Mouse (Mus musculus): ENCODE data around the gene Rpl15. TPM values are rescaled to one million over a fixed set of nuclear protein-coding genes. Genes with fewer than 3 reads are reported as not detected.

Rpl15 gene
- total RNA-seq, 2 experiments from 2014 or later = 564 to 583 TPM

Other genes starting within 250 kb of the Rpl15 start
- 100 to 1,000 TPM in 1 of 2 experiments, 10 to 100 TPM in 1; 43.3 to 115 TPM for gene Nr1d2, start 32.3 kb downstream of the Rpl15 start, total RNA-seq (2021)
- gene Nkiras1, start 255 bp downstream of the Rpl15 start, total RNA-seq (2021) = 10 to 100 TPM; 36.1 to 37.2 TPM
- 10 to 100 TPM; 35.5 to 44.8 TPM for gene Ube2e1, start 60.5 kb upstream of the Rpl15 start, total RNA-seq (2021)

Measured in heart, postnatal 25 days (tissue).